Mouse (Mus musculus) CH12.LX (cell line): Measurements from ENCODE around the gene Synpo2. TPM values are rescaled to one million over a fixed set of nuclear protein-coding genes. Genes with fewer than 3 reads are reported as not detected.
A peak's percentile ranks its signal among the peaks of the same experiment; 100 is the strongest.

Experiments used
- DNase-seq: peaks from one replicate; pipeline ENCODE4 v3.0.0-alpha.2; 2013; ENCODE audit errors: extremely low read depth
- H3K27ac ChIP-seq: 2 replicates; pipeline ENCODE4 v1.5.1; 2012; ENCODE audit warnings: low read depth, mild to moderate bottlenecking, control low read depth, moderate library complexity; ENCODE audit not compliant: insufficient read depth
- H3K27me3 ChIP-seq: replicated peaks from 2 replicates; pipeline ENCODE3; 2012; ENCODE audit warnings: inconsistent platforms
- H3K36me3 ChIP-seq, 2 experiments: replicated peaks in 1 of 2; 2 replicates each; pipeline versions ENCODE3 to v1.6.1; 2012; ENCODE audit warnings: inconsistent platforms in 1 of 2, low read length in 1 of 2, mild to moderate bottlenecking in 1 of 2, mixed read lengths in 1 of 2, moderate library complexity in 1 of 2; ENCODE audit not compliant: control insufficient read depth in 1 of 2, insufficient read depth in 1 of 2
- H3K4me1 ChIP-seq, 2 experiments: 2 replicates each; pipeline ENCODE4 v1.6.1; 2012; ENCODE audit warnings: inconsistent platforms in 1 of 2, moderate library complexity in 1 of 2; ENCODE audit not compliant: insufficient read depth in 2 of 2, control insufficient read depth in 1 of 2
- H3K4me2 ChIP-seq: 2 replicates; pipeline ENCODE4 v1.6.1; 2012; ENCODE audit warnings: low read depth, mild to moderate bottlenecking, control low read depth; ENCODE audit not compliant: poor library complexity, insufficient read depth, severe bottlenecking
- H3K4me3 ChIP-seq, 3 experiments: fragments of 150-350 bp in 1 of 3; sonication (generic) in 1 of 3; replicated peaks in 1 of 3; 2 replicates each; pipeline versions ENCODE3 to v1.5.1; 2011 to 2012; ENCODE audit warnings: low read depth in 2 of 3, low read length in 2 of 3, mild to moderate bottlenecking in 2 of 3, moderate library complexity in 2 of 3, control low read depth in 1 of 3, improper control_type of control experiment in 1 of 3, inconsistent platforms in 1 of 3, mixed read lengths in 1 of 3; ENCODE audit not compliant: poor library complexity in 1 of 3
- H3K79me2 ChIP-seq: replicated peaks from 2 replicates; pipeline ENCODE4 v1.6.1; 2012; ENCODE audit warnings: mild to moderate bottlenecking, moderate library complexity; ENCODE audit not compliant: control insufficient read depth, poor library complexity, insufficient read depth, severe bottlenecking; ENCODE audit errors: extremely low read depth
- H3K9ac ChIP-seq: 2 replicates; pipeline ENCODE4 v1.6.1; 2012; ENCODE audit warnings: low read depth, mild to moderate bottlenecking, control low read depth, moderate library complexity; ENCODE audit not compliant: insufficient read depth
- H3K9me3 ChIP-seq: replicated peaks from 2 replicates; pipeline ENCODE3; 2012; ENCODE audit warnings: low read length, inconsistent platforms, mixed read lengths
- BHLHE40 ChIP-seq: IDR thresholded peaks from 2 replicates; pipeline ENCODE4 v1.6.1; 2011; ENCODE audit warnings: mild to moderate bottlenecking, low read depth, low read length, improper control_type of control experiment
- CHD2 ChIP-seq: IDR thresholded peaks from 2 replicates; pipeline ENCODE4 v1.6.1; 2011; ENCODE audit warnings: low read length, improper control_type of control experiment
- E2F4 ChIP-seq: IDR thresholded peaks from 2 replicates; pipeline ENCODE4 v1.6.1; 2011; ENCODE audit warnings: low read depth, low read length, improper control_type of control experiment; ENCODE audit not compliant: insufficient replicate concordance
- ELF1 ChIP-seq: IDR thresholded peaks from 2 replicates; pipeline ENCODE4 v1.6.1; 2014; ENCODE audit warnings: low read depth, mild to moderate bottlenecking, inconsistent platforms, low read length, improper control_type of control experiment
- EP300 ChIP-seq: IDR thresholded peaks from 2 replicates; pipeline ENCODE4 v1.6.1; 2011; ENCODE audit warnings: low read length, improper control_type of control experiment
- GABPA ChIP-seq: IDR thresholded peaks from 2 replicates; pipeline ENCODE4 v1.6.1; 2012; ENCODE audit warnings: low read depth, low read length, improper control_type of control experiment, inconsistent platforms; ENCODE audit not compliant: insufficient replicate concordance
- IRF4 ChIP-seq: IDR thresholded peaks from 2 replicates; pipeline ENCODE4 v1.6.1; 2014; ENCODE audit warnings: low read depth, mild to moderate bottlenecking, inconsistent platforms, low read length, improper control_type of control experiment
- JUND ChIP-seq: conservative IDR thresholded peaks from 2 replicates; pipeline ENCODE4 v1.6.1; 2011; ENCODE audit warnings: low read depth, low read length, improper control_type of control experiment
- KAT2A ChIP-seq: IDR thresholded peaks from 2 replicates; pipeline ENCODE4 v1.6.1; 2012; ENCODE audit warnings: low read length, improper control_type of control experiment, inconsistent platforms; ENCODE audit not compliant: insufficient replicate concordance
- MAFK ChIP-seq: IDR thresholded peaks from 2 replicates; pipeline ENCODE4 v1.6.1; 2011; ENCODE audit warnings: low read length, improper control_type of control experiment; ENCODE audit not compliant: insufficient replicate concordance
- MAZ ChIP-seq: IDR thresholded peaks from 2 replicates; pipeline ENCODE4 v1.6.1; 2012; ENCODE audit warnings: low read depth, mild to moderate bottlenecking, inconsistent platforms, low read length, improper control_type of control experiment, moderate library complexity
- MEF2A ChIP-seq: IDR thresholded peaks from 2 replicates; pipeline ENCODE4 v1.6.1; 2014; ENCODE audit warnings: low read depth, mild to moderate bottlenecking, inconsistent platforms, low read length, improper control_type of control experiment, borderline replicate concordance
- NELFE ChIP-seq: IDR thresholded peaks from 2 replicates; pipeline ENCODE4 v1.6.1; 2011; ENCODE audit warnings: low read depth, low read length, improper control_type of control experiment
- NRF1 ChIP-seq: IDR thresholded peaks from 2 replicates; pipeline ENCODE4 v1.6.1; 2014; ENCODE audit warnings: low read depth, mild to moderate bottlenecking, inconsistent platforms, low read length, improper control_type of control experiment, moderate library complexity
- PAX5 ChIP-seq: IDR thresholded peaks from 2 replicates; pipeline ENCODE4 v1.6.1; 2012; ENCODE audit warnings: low read length, inconsistent platforms, mixed read lengths
- POLR2A ChIP-seq: IDR thresholded peaks from 2 replicates; pipeline ENCODE4 v1.6.1; 2011; ENCODE audit warnings: low read depth, mild to moderate bottlenecking, improper control_type of control experiment, low read length
- POLR2AphosphoS2 ChIP-seq: IDR thresholded peaks from 2 replicates; pipeline ENCODE4 v1.6.1; 2011; ENCODE audit warnings: low read depth, low read length, improper control_type of control experiment
- RAD21 ChIP-seq: IDR thresholded peaks from 2 replicates; pipeline ENCODE4 v1.6.1; 2011; ENCODE audit warnings: low read depth, mild to moderate bottlenecking, low read length, improper control_type of control experiment, moderate library complexity
- SMC3 ChIP-seq: IDR thresholded peaks from 2 replicates; pipeline ENCODE4 v1.6.1; 2011; ENCODE audit warnings: low read depth, low read length, improper control_type of control experiment
- TBP ChIP-seq: conservative IDR thresholded peaks from 2 replicates; pipeline ENCODE4 v1.6.1; 2011; ENCODE audit warnings: low read depth, low read length, improper control_type of control experiment
- TCF12 ChIP-seq: IDR thresholded peaks from 2 replicates; pipeline ENCODE4 v1.6.1; 2014; ENCODE audit warnings: low read depth, mild to moderate bottlenecking, inconsistent platforms, low read length, improper control_type of control experiment
- UBTF ChIP-seq: IDR thresholded peaks from 2 replicates; pipeline ENCODE4 v1.6.1; 2012; ENCODE audit warnings: low read depth, mild to moderate bottlenecking, inconsistent platforms, low read length, improper control_type of control experiment, moderate library complexity
- USF1 ChIP-seq: IDR thresholded peaks from 2 replicates; pipeline ENCODE4 v1.6.1; 2014; ENCODE audit warnings: low read depth, mild to moderate bottlenecking, inconsistent platforms, low read length, improper control_type of control experiment
- ZC3H11A ChIP-seq: IDR thresholded peaks from 2 replicates; pipeline ENCODE4 v1.6.1; 2012; ENCODE audit warnings: low read depth, mild to moderate bottlenecking, inconsistent platforms, low read length, improper control_type of control experiment
- ZKSCAN1 ChIP-seq: IDR thresholded peaks from 2 replicates; pipeline ENCODE4 v1.6.1; 2012; ENCODE audit warnings: low read depth, inconsistent platforms, low read length, improper control_type of control experiment, borderline replicate concordance
- ZMIZ1 ChIP-seq: IDR thresholded peaks from 2 replicates; pipeline ENCODE4 v1.6.1; 2012; ENCODE audit warnings: low read depth, mild to moderate bottlenecking, inconsistent platforms, low read length, improper control_type of control experiment
- ZNF384 ChIP-seq: IDR thresholded peaks from 2 replicates; pipeline ENCODE4 v1.6.1; 2012; ENCODE audit warnings: low read depth, low read length, improper control_type of control experiment, inconsistent platforms
- dilution Hi-C: fragments of 300-500 bp; cut with MboI; formaldehyde crosslinking; loops from 2 replicates; pipeline ENCODE4 v1.14.3; 2020; ENCODE audit warnings: low sequenced_read_pairs; ENCODE audit not compliant: extremely low pct_unique_long_range_greater_than_20kb, extremely low pct_ligation_motif_present
- in situ Hi-C: fragments of 300-500 bp; cut with MboI; formaldehyde crosslinking; loops from 3 replicates; pipeline ENCODE4 v1.14.3; 2019; ENCODE audit warnings: low sequenced_read_pairs, low pct_ligation_motif_present, low pct_unique_long_range_greater_than_20kb, mixed read lengths
- polyA plus RNA-seq: library from polyadenylated mRNA; unstranded; fragments of >175 nt; gene quantifications from 2 replicates; pipeline ENCODE4 v1.2.1, GENCODE M21; 2012; ENCODE audit warnings: low read depth; ENCODE audit not compliant: insufficient read length
- total RNA-seq, 2 experiments: library from RNA; depleted of rRNA; stranded (reverse); fragments of 300-350 nt in 1 of 2; fragments of >200 nt in 1 of 2; gene quantifications; 2 replicates each; pipeline ENCODE4 v1.2.3; 2012 to 2014

The Synpo2 gene
- total and polyA plus RNA-seq, 3 experiments: 0.13 to 1.1 (median 0.13) TPM

DNA sequence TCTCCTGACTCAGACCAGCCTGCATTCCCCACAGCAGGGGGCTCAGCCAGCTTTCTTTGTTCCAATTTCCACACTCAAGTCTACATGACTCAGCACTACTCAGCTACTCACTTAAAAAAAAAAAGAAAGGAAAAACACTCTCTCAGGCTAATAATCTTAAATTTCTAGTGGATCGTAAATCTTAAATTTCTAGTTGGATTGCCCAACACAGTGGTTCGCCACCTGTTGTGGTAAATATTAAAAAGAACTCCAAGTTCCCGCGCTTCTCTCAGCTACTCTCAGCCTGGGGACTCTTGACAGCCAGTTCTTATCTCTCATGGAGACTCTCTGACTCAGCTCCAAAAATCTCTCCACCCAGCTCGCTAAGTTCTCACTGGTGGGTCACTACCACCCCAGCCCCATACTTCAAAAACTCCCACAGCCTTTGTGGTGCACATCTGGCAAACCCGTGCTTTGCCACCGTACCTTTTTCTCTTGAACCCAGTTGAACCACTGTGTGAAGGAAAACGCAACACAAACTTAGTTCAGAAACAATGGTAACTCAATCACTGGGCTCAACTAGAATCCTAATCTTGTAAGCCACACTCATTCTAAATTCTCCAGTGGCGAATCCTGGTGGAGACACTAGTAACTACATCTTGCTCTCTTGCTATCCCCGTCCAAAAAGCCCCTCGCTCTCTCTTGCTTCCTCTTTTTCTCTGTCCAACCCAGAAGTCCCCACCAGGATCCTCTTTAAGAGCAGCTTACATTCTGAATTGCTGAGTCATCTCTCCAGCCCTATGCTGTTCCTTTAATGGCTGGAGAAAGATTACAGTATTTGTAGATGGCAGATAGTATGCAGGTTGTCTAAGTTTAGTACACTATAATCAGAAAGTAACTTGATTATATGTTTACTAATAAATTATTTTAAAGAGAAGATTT, 20.5 kb upstream of the Synpo2 start (continued):
- TF ChIP-seq JUND: peak; percentile 56; the same call in 1 of the 2 replicates
- TF ChIP-seq KAT2A: no peak
- peak; percentile 13; the same call in 1 of the 2 replicates for TF ChIP-seq ELF1
- TF ChIP-seq IRF4: peak; percentile 59; the same call in 1 of the 2 replicates
- TF ChIP-seq RAD21: no peak; the same call in 1 of the 2 replicates
- TF ChIP-seq CHD2: no peak
- no peak for TF ChIP-seq NRF1
- TF ChIP-seq E2F4: no peak
- TF ChIP-seq MAFK: peak; percentile 100
- TF ChIP-seq POLR2AphosphoS2: no peak
- TF ChIP-seq MAZ: no peak
- TF ChIP-seq BHLHE40: no peak
- no peak for TF ChIP-seq NELFE
- peak; percentile 37 for TF ChIP-seq GABPA
- no peak for TF ChIP-seq TCF12
- TF ChIP-seq PAX5: no peak

DNA sequence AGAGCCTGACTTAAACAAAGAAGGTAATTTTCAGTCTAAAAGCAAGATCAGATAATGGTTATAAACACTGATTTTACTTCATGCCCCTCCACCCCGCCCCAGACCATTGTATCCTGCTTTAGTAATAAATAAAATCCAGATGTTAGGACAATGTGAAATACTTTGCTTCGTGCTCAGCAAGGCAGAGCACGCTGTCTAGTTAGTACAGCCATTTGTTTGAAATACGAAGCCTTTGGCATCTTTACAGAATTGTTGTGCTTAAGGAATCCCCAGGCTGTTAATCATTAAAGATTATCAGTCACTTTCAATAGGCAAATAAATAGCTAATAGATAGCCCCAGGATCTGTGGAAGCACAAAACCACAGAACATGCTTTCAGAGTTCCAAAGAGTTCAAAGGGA, 9.7 kb upstream of the Synpo2 start:
- no peak overlapping the region for H3K9ac ChIP-seq
- no peak for DNase-seq
- H3K4me2 ChIP-seq: no peak overlapping the region
- dilution Hi-C loops: no loop called here
- H3K79me2 ChIP-seq: no peaks in the 10 kb centered on the region
- in situ Hi-C loops: no loop called here
- no peaks in the 10 kb centered on the region for H3K4me1 ChIP-seq
- TF ChIP-seq MEF2A (no peak), TCF12 (no peak), JUND (no peak), UBTF (no peak), POLR2AphosphoS2 (no peak), ZKSCAN1 (no peak), E2F4 (no peak), IRF4 (no peak), USF1 (no peak), ZC3H11A (no peak), EP300 (no peak), TBP (no peak), MAZ (no peak), ZNF384 (no peak), SMC3 (no peak), POLR2A (no peak), ZMIZ1 (no peak)
- TF ChIP-seq, all 38 proteins: peak for 0
- no peaks in the 10 kb centered on the region for H3K27me3 ChIP-seq
- H3K36me3 ChIP-seq: no peaks in the 10 kb centered on the region
- no peak overlapping the region for H3K27ac ChIP-seq
- H3K9me3 ChIP-seq: no peaks in the 10 kb centered on the region
- H3K4me3 ChIP-seq: no peak overlapping the region
